Mouse (Mus musculus) spleen, postnatal 10 days (tissue): ENCODE results near the gene Pfkfb1.

Experiments used
- DNase-seq, 2 experiments: peaks; one replicate each; pipeline ENCODE4 v3.0.0; 2021 to 2022; ENCODE audit warnings: low spot score in 2 of 2

The Pfkfb1 gene

GRCm38 (mm10) chrX:150588023-150588764 is at the start of gene Pfkfb1:
TSS of gene Pfkfb1 (plus strand) at chrX:150588229.
- peak; percentile 66 to 83 for DNase-seq

GRCm38 (mm10) chrX:150540111-150540510 is 47.9 kb upstream of the Pfkfb1 start:
- DNase-seq: no peak

DNA sequence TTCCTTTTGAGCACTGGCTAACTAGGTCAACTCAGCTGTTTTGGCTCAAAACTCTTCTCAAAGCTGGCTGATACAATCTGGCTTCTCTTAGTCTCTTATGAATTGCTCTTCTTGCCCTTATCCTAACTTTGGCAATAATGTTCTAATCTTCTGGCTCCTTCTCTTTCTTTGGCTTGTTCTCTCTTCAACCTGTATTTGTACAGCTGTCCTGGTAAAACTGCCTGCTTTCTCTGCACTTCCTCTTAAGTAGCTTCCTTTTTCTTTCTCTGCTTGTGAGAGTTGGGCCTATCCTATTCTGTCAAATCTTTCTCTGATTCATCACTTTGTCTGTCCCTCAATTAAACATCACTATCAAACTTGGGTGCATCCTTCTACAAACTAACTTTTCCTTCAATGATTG is 46.3 kb upstream of the Pfkfb1 start:
- no peak for DNase-seq

DNA sequence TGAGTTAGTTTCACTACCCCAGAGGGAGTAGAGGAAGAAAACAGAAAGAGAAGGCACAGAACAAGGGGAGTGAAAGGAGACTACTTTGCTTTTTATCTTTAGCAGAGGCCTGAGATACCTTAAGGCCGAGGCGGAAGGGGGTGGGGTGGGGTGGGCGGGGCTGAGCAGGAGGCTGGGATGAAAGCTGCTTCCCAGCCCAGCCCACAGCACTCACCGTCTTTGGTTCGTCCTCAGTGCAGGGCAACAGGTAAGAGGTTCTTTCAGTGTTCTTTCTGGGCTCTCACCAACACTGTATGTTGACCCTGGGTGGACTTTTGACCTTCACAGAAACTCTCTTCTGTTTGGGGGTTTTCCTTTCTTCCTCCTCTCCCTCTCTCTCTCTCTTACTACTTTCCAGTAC is 40.8 kb upstream of the Pfkfb1 start, which contains the start of gene Alas2:
TSS of gene Alas2 (plus strand) at position 137 of the 400 bp plus-strand sequence.
- peak in 1 of 2 experiments; percentile 55 for DNase-seq

DNA sequence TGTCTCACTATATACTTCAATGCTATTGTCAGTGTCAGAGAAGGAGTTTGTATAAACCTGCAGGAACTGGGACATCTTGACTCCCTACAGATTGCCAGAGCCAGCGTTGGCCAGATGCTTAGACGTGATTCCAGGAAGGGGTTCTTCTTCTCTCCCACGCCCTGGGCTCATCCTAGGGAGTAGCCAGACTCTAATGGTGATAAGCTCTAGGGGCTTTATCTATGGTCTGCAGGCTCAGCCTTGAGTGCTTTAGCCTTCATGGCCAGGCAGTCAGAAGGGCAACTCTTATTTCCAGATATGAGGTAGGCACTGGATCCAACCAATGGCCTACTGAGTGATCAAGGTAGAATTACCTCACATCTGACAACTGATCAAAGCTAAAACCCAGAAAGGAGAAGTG is 38.4 kb upstream of the Pfkfb1 start:
- peak; percentile 43 to 78 for DNase-seq

GRCm38 (mm10) chrX:150551986-150552385 is 36.0 kb upstream of the Pfkfb1 start:
- DNase-seq: no peak

- no peak for DNase-seq
Measured at GRCm38 (mm10) chrX:150554032-150554431, 34.0 kb upstream of the Pfkfb1 start.

DNA sequence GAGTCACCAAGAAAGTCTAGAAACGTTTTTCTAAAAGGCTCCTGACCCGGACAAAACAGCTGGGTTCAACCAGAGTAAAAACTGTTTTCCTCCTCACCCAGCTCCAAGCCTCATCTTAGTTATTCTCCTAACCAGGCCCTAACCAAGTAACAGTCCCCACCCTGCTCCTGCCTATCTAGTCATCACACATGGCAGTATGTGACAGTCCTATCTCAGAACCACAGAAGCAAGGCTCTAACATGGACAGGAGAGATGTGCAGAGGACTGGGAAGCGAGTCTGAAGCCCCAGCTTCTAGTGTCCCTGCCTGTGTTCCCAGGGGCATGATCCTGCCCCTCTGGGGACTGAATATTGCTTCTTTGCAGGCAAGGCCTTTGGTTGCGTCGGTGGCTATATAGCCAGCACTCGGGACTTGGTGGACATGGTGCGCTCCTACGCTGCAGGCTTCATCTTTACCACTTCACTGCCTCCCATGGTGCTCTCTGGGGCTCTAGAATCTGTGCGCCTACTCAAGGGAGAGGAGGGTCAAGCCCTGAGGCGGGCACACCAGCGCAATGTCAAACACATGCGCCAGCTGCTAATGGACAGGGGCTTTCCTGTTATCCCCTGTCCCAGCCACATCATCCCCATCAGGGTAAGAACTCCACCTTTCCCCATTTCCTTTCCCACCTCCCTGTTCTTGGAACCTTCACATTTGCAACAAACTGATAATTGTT is 23.2 kb upstream of the Pfkfb1 start:
- peak; percentile 28 to 59 for DNase-seq

DNA sequence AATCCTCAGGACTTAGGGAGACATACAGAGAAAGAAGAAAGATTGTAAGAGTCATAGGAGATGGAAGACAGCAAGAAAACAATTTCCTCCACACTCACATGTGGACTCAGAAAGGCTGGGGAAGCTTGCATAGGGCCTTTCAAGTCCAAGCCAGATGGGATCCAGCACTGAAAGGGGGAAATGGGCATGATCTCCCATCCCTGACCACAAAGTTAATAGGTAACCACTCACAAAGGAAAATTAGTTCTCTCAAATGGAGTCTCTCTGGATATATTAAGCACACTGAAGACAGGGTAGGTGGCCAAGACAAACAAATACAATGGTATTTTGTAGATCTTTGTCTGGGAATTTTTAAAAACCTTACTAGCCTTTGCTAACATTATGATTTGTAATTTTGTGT is 6.1 kb upstream of the Pfkfb1 start:
- no peak for DNase-seq

GRCm38 (mm10) chrX:150585116-150585515 is 2.9 kb upstream of the Pfkfb1 start:
- DNase-seq: no peak

- no peak for DNase-seq
Measured at GRCm38 (mm10) chrX:150589696-150590095, 1.7 kb downstream of the Pfkfb1 start, which contains the start of gene Apex2. TSS of gene Apex2 (minus strand) at chrX:150589868.

GRCm38 (mm10) chrX:150593266-150594035 is 5.4 kb downstream of the Pfkfb1 start:
- DNase-seq: no peak

GRCm38 (mm10) chrX:150594176-150594575 is 6.1 kb downstream of the Pfkfb1 start:
- DNase-seq: no peak

DNA sequence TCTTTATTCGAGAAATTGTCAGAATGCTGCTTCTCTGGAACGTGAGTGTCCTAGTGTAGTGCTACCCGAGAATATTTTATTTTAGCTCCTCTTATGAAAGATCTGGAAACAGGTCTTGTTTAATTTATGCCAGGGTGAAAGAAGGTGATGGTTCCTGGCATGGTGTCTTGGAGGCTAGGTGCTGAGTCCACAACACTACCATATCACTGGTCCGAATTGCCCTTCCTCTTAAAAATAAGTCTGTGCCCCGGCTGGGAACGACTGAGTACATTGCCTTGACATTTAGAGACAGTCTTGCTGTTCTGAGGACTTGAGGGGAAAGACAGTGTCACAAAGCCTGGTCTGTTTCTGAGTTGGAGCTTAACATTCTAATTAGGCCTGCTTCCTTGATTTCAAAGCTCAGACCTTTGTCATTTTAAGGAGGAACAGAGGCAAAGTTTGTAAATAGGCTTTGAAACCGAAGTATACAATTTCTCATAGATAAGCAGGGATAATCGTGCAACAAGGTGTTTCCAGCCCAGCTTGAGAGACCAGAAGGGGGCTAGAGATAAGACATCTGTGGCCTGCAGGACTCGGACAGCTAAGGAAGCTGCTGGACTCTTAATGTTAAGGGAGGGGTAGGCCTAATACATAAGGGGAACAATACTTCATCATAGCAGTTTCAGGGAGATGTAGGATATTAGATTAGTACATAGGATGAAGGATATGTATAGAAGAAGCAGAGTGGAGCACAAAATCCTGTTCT is 7.2 kb downstream of the Pfkfb1 start:
- DNase-seq: no peak

DNA sequence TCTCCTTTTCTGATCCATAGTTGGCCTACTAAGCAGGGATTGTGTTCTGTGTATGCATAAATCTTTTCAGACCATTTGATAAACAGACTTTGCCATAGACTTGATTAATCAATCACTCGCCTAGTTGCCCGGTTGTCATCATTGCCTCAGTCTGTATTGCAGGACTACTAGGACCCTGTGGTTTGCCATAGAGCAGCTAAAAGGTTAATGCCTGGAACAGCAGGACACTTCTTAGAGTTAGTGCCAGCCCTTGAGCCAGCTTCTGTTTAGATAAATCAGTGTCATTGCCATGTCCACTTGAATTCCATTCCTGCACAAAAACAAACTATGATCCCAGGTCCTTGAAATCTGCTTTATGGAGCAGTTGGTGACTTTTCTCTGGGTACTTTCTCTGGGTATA is 10.9 kb downstream of the Pfkfb1 start:
- DNase-seq: no peak

- DNase-seq: no peak
Measured at GRCm38 (mm10) chrX:150636421-150636820, 48.4 kb downstream of the Pfkfb1 start.

DNA sequence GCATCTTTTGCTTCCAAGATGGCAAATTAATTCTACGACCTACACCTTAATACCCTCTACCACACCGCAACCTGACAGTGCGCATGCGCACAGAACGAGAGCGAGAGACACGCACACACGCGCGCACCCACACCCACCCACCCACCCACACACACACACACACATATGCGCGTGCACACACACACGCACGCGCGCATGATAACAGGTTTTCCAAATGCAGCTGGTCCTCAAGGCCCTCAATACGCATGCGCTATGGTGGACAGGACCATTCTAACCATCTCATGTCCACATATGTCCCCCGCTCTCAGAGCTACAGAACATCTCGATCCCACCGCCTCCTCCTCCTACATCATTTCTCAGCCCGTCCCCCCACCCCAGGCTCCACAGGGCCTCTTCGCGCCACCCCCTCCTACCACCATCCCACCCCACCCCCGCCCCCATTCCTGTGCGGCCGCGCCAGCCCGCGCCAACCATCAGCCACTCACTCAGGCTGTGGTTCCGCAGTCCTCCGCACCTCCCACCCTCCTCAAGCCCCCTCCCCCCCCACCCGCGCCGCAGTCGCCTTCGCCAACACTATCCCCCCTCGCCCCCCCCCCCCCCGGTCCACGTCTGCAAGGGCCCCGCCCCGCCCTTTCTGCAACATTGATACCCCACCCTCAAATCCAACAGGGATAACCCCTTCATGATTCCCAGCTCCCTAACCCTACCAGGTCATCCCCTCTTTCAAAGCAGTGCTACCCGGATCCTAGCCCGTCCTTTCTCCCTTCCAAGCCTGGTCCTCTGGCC is 68.3 kb downstream of the Pfkfb1 start:
- no peak for DNase-seq

DNA sequence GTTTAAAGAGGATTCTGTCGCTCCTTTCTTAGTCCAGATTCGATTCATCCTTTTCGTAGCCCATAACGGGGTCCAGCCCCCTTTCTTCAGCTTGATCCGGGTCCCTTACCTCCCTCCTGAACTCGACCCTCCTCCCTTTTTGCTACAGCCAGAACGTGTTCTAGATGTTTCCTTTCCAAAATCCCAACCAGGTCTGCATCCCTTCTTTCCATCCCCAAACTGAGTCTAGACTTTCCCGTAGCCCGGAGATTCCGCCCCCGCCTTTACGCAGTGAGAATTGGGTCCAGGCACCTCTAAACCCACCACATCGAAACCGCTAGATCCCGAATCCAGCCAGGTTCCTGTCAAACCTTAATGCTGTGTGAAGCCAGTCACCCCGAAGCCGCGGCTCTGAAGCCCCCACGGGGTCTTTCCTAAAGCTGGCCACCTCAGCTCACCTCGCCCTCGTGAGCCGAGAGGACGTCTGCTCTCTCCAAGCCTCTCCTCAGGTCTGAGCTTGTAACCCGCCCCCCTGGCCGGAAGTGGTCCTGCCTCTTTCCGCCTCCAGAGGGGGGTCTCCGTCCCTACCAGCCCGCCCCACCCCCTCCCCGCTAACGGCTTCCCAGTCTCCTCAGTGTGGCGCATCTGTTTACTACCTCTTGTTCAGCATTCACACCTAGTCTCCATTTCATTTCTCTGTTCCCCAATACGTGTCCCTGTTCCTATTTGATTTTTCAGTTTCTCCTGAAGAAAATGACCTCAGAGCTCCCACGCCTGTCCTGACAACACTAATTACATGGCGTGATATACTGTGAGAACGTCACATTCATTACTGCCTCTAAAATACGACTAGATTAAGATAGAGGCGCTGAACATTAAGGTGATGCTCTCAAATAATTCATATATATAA is 69.1 kb downstream of the Pfkfb1 start, which contains the start of gene Tro:
TSS of gene Tro (minus strand) at position 676 of the 889 bp plus-strand sequence.
- DNase-seq: no peak

DNA sequence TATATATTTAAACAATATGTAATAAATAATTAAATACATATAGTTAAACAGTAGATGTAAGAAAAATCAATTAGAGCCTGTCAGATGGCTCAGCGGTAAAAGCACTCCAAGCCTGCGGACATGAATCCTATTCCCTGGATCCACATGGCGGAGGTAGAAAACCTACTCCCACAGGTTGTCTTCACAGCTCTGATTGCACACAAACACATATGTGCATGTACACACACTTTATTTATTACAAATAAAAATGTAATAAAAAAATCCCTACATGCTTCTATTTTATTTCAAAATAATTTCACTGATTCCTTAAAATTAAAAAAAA is 69.7 kb downstream of the Pfkfb1 start:
- DNase-seq: no peak

- DNase-seq: peak in 1 of 2 experiments; percentile 44
Measured at GRCm38 (mm10) chrX:150662809-150663208, 74.8 kb downstream of the Pfkfb1 start.
